Mouse (Mus musculus) macrophage (primary cell): Measurements from ENCODE around the gene Scgb2b21. TPM values are rescaled to one million over a fixed set of nuclear protein-coding genes. Genes with fewer than 3 reads are reported as not detected.
"Not testable (repeated sequence)": the region's sequence is repeated elsewhere in the genome, so short reads cannot be mapped to it uniquely, and the experiment has no call there.

Experiments used
- H3K27ac ChIP-seq: fragments of 350-480 bp; formaldehyde crosslinking; 2 replicates; pipeline ENCODE4 v1.9.0; 2021
- H3K36me3 ChIP-seq: fragments of 350-480 bp; formaldehyde crosslinking; 2 replicates; pipeline ENCODE4 v1.9.0; 2021; ENCODE audit errors: inconsistent target
- H3K4me3 ChIP-seq: fragments of 350-480 bp; formaldehyde crosslinking; 2 replicates; pipeline ENCODE4 v1.9.0; 2021; ENCODE audit errors: inconsistent target
- H3K79me2 ChIP-seq: fragments of 350-480 bp; formaldehyde crosslinking; 2 replicates; pipeline ENCODE4 v1.9.0; 2021; ENCODE audit errors: inconsistent target
- WGBS: methylation state at CpG from one replicate; pipeline ENCODE4 v1.1.7; 2026; ENCODE audit warnings: inconsistent platforms; ENCODE audit not compliant: missing documents; 5-methylcytosine and 5-hydroxymethylcytosine counted together
- polyA plus RNA-seq: library from polyadenylated mRNA; stranded (reverse); fragments of 250-400 nt; gene quantifications from 3 replicates; pipeline ENCODE4 v1.2.4, GENCODE M21; 2018; ENCODE audit warnings: inconsistent platforms
- total RNA-seq, 78 experiments: library from RNA; depleted of rRNA; stranded (reverse); fragments of 250-400 nt; gene quantifications; 1 replicate in 9 of 78; 2 replicates in 24 of 78; 3 replicates in 43 of 78; 4 replicates in 2 of 78; pipeline ENCODE4 v1.2.4; 2018; ENCODE audit warnings: inconsistent platforms in 56 of 78

Gene Scgb2b21
- not detected for total RNA-seq (2018; cell fraction: chromatin; rRNA removed)
- total RNA-seq (2018; cell fraction: cytosol; rRNA removed): not detected
- total RNA-seq (2018; cell fraction: nucleus; rRNA removed): not detected
- polyA plus RNA-seq: not detected in 3 replicates

DNA sequence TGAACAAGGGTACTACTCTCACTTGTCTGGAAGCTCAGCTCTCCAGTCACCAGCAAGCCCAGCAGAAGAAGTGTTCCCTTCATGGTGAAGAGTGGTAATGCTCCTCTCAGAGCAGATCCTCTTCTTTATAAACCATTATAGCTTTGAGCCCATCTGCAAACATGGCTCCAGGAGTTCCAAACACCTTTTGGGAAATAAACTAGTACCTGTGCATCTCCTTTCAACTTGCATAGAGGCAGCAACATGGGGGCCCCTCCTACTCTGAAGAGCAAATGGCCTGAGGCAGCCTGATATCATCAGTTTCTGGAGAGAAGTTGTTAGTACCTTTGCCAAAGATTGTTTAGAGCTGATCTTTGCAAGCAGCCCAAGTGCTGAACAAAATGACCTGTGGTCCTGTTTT lies at the start of gene Scgb2b21:
TSS of gene Scgb2b21 (minus strand) at position 101 of the 400 bp plus-strand sequence.
- no peak within 1 kb of the TSS for H3K4me3 ChIP-seq
- no peaks in the 10 kb centered on the region for H3K36me3 ChIP-seq
- H3K79me2 ChIP-seq: no peaks in the 10 kb centered on the region
- no peak within 1 kb of the TSS for H3K27ac ChIP-seq

- not testable (repeated sequence) for H3K27ac ChIP-seq, H3K36me3 ChIP-seq, H3K79me2 ChIP-seq, H3K4me3 ChIP-seq
- WGBS: 91% methylated on average over 12 of the region's 12 CpGs
Measured at GRCm38 (mm10) chr7:33543420-33543819, 23.2 kb upstream of the Scgb2b21 start.

Other genes with a start within 250 kb of the Scgb2b21 start
- not detected in 3 replicates for gene Scgb2b19, start 240.1 kb downstream of the Scgb2b21 start, polyA plus RNA-seq
- gene Scgb1b19, start 233.2 kb downstream of the Scgb2b21 start, polyA plus RNA-seq: not detected in 3 replicates
- not detected in 3 replicates for gene Scgb2b20, start 154.1 kb downstream of the Scgb2b21 start, polyA plus RNA-seq
- not detected in 3 replicates for gene Scgb1b20, start 147.2 kb downstream of the Scgb2b21 start, polyA plus RNA-seq
- gene Scgb2b24, start 218.9 kb upstream of the Scgb2b21 start, polyA plus RNA-seq: not detected in 3 replicates
- gene Scgb1b24, start 223.3 kb upstream of the Scgb2b21 start, polyA plus RNA-seq: not detected in 3 replicates